Mouse (Mus musculus) adrenal gland, postnatal 36 days (tissue): Measurements from ENCODE around the gene Cel. TPM values are rescaled to one million over a fixed set of nuclear protein-coding genes. Genes with fewer than 3 reads are reported as not detected.
A peak's percentile ranks its signal among the peaks of the same experiment; 100 is the strongest.

ENCODE experiments used
- DNase-seq, 2 experiments: peaks; one replicate each; pipeline ENCODE4 v3.0.0; 2021; ENCODE audit warnings: mixed read lengths in 1 of 2
- total RNA-seq, 2 experiments: library from RNA; stranded (reverse); gene quantifications; 2 replicates each; pipeline ENCODE4 v1.2.3; 2021

Gene Cel
- total RNA-seq, 2 experiments from 2014 or later, result not detected

GRCm38 (mm10) chr2:28585730-28586129, 22.5 kb upstream of the Cel start:
- DNase-seq, result no peak

DNA sequence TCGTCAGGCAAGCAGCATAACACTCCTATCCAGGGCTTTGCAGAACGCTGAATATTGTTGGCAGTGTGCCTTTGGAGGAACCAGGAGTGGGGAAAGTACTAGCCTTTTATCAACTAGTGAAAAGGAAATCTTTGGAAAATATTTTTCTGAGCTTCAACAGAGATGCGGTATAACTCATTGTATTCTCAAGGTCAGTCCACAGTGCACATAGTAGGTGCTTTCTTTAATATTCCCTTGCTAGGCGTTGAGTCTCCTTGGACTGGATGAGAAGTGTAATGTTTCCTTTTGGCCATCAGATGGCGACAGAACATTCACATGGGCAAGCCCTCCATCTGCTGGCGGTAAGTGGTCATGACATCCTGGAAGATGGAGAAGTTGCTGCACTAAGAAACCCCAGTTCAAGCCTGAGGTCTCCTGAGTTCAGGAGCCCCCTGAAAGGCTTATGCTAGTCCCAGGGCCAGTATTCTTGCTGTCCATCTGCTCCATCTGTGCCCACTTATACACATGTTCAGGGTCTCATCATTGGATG, 21.9 kb upstream of the Cel start:
- peak; percentile 76 to 79 for DNase-seq

- no peak for DNase-seq
These were observed 20.4 kb upstream of the Cel start, which contains the start of gene Gtf3c5 for GRCm38 (mm10) chr2:28583651-28584050. Gtf3c5 (minus strand) TSS chr2:28583751.

DNA sequence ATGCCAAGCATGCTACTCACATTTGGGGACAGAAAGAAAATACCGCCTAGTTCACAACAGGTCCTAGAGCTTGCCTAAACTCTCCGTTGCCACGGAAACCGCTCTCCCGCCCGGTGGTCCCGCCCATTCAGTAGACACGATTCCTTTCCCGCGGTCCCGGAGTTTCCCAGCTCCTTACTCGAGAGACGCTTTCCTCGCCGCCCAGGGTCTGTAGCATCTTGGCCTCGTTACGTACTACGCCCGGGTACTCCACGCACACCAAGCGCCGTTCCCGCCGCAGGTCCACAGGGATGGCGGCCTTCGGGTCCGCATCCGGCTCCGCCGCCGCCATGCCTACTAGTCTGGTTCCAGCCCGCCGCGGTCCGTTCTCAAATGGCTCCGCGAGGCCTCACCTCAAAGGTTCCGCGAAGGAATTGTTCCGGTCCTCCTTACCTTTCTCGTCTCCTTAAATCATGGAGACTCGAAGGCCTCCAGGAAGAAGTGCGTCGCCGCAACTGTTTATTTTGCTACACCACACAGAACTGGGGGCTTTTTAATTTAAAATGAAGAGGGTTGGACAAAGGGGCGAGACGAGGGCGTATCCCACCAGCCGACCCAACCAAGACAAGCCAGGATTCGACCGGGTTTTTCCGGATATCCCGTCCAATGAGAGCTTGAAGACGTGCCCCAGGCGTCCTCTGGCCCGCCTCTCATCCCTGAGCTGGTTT, 19.6 kb upstream of the Cel start:
- DNase-seq, result peak; percentile 87 to 90

DNA sequence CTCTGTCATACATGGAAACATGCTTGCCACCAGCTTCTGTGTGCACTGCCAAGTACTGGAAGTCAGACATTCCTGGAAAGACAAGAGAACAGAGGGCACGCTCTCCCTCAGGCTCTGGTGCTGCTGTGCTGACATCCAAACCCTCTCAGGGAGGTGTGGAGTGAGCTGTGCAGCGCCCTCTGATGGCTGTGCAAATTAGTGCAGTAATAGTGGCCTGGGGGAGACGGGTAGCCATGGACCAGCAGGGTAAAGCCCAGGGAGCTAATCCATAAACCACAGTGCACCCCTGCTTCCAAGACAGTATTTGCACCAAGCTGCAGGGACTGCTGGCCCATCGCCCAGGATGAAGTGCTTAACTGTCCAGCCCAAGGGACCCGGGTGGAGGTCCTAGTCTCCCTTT, 14.8 kb upstream of the Cel start:
- DNase-seq, result peak in 1 of 2 experiments; percentile 29

DNA sequence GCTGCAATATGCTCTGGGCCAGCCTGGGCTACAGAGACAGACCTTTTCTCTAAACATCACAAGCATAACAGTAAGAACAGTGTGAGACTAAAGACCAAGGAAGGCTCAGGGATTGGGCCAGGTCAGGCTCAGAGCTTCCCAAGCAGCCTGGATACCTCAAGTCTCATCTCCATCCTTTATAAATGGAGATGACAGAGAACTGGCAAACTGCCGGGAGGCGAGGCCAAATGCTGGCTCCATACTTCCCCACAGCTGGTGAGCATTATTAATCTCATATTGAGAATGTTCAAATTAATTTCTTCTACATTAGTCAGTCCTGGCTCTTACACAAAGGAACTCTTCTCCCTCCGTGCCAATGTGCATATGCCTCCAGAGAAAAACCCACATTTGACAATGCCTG, 13.6 kb upstream of the Cel start:
- no peak for DNase-seq

GRCm38 (mm10) chr2:28575341-28575740, 12.1 kb upstream of the Cel start:
- DNase-seq, result no peak

DNA sequence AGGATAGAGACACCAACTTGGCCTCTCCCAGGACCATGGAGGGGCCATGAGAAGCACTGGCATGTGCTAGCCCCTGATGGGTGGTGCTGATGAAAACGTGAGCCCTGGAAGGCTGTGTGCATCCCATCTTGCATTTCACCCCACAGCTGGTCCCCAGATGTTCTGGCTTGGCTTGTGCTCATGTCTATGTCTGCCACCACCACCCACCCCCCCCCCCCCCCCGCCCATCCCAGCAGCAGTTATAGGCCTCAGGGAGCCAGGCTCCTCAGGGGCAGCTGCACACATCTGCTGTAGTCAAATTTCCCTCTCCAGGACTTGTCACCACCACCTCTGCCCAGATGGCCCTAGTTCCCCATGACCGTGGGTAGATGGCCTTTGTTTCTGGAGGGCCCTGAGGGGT, 6.7 kb upstream of the Cel start:
- DNase-seq, result no peak

DNA sequence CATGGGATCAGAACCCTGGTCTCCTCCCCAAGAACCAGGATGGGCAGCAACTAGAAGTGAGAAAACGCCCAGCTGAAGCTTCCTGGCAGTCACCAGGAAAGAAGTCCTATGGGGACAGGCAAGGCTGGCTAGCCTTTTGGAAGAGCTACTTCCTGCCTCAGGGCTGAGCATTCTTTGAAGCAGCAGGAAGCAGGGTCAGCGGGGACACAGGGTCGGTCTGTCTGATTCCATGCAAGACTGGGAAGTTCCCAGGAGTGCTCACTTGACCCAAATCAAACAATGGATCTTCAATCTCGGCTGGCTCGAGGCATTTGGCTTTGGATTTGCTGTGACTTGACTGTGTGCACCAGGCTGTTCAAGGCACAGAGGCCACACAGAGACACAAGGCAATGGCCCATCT, 3.3 kb upstream of the Cel start:
- DNase-seq, result peak; percentile 40 to 57

DNA sequence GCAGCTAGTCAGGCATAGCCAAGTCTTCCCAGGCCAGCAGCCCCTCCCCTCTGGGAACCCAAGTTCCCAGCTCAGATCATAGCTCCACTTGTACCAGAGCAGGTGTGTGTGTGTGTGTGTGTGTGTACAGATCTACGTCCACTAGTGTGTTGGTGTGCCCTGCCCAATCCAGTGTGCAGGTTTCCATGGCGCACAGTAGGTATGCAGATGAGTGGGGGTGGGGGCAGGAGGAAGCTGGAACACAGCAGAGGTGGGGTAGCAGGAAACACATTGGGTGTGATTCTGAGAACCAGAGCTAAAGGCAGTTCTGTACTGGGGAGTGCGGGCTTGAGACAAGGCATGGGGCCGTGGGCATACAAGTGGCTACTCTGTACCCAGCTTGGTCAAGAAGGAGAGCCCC, 1.2 kb upstream of the Cel start:
- DNase-seq, result no peak

DNA sequence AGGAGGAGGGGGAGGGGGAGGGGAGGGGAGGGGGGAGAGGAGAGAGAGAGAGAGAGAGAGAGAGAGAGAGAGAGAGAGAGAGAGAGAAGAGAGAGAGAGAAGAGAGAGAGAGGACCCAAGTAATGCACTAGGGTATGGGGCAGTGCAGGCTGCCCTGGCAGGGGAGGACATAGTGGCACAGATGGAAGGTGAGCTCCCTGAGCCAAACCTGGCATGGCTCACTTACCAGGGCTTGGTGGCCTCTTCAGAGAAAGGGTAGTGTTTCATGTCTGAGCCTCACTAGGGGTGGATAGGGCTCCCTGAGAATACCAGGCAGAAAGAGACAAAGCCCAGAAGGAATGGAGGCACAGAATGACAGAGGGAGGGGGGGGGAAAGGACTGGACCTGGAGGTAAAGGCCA, 627 bp upstream of the Cel start:
- no peak for DNase-seq

DNA sequence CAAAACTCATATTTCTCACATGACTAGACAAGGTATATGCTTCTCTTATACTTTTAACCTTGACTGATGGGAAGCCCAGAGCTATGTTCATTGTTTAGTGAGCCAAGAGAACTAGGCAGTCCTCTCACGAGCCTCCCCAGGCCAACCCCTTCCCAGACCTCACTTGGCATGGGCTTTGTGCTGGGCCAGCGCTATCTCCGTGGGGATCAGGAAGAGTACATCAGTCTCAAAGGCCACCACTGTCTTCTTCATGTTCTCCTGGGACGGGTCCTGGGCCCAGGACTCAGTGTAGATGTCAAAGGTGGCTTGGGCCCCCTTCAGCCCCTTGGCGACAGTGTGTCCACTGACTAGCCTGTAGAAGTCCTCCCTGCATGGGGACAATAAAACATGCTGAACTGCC, 5.8 kb downstream of the Cel start:
- DNase-seq, result no peak

DNA sequence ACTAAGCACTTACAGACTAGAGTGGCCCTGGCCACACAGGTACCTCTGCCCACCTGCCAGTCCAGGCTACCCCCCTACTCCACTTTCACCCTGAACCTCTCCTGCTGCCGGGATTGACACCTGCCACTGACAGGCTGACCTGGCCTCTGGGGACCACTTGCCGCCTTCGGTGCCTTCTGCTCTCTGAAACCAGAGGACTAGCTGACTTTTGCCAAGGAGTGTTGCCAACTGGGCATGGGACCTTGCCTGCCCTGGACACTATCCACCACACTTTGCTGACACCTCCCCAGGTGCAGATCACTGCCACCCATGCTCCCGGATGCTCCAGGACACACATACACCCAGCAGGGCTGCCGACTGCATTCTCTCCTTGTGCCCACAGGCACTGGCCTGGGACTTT, 10.9 kb downstream of the Cel start:
- DNase-seq, result no peak

- no peak for DNase-seq
These were observed 14.0 kb downstream of the Cel start for GRCm38 (mm10) chr2:28549157-28549556.

GRCm38 (mm10) chr2:28547237-28548172, 15.7 kb downstream of the Cel start:
- peak; percentile 90 to 91 for DNase-seq

- DNase-seq, result no peak
These were observed 16.6 kb downstream of the Cel start for GRCm38 (mm10) chr2:28546560-28546959.

DNA sequence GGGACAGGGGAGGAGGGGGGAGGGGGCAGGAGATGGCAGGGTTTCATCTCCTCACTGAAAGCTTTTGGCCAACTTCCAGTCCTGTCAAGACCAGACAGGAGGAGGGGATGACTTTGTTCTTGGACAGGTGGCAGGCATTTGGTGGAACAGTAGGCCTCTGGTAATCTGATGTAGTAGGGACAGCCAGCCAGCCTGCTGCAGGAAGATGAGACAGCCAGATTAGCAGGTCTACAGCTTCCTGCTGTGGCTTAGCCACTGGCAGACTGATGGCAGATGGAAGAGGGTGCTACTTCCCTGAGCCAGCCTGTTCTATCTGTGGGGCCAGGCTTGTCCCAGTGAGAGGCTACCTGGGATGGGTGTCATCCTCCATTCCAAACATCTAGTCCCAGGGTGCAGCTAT, 17.2 kb downstream of the Cel start:
- DNase-seq, result no peak

DNA sequence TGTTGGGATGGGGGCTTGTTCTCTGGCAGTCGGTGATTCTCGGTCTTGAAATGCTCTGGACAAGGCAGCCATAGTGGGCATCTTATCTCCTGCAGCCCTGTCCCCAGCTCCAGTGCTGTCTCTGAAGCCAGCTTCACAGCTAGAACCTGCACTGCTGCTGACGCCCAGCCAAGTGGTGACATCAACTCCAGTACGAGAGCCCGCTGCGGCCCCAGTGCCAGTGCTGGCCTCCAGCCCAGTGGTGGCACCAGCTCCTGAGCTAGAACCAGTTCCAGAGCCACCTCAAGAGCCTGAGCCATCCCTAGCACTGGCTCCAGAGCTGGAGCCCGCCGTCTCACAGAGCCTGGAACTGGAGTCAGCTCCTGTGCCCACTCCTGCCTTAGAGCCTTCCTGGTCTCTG, 19.3 kb downstream of the Cel start:
- DNase-seq, result peak in 1 of 2 experiments; percentile 50

DNA sequence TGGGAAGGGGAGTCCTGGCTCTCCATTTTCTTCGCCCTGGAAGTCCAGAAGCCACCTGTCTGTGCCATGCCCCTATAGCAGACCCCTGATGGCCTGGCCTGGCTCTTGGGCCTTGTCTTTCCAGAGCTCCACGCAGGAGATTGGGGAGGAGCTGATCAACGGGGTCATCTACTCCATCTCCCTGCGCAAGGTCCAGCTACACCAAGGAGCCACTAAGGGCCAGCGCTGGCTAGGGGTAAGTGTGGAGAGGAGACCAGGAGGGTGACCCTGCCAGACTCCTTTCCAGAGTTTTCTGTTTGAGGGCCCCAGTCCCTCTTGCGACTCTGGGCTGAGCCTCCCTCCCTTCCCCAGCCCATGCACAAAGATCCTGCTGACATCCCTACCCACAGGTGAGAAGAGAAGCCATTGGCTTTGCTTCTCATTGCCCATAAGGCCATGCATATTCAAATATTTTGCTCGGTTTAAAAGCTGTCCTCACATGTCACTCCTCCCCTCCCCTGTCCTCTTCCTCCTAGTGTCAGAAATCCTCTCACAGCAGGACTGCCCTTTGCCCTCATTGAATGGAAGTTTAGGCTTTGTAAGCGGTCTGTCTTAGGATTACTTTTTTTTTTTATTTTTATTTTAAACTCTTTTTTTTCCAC, 22.5 kb downstream of the Cel start:
- no peak for DNase-seq

- no peak for DNase-seq
These were observed 23.3 kb downstream of the Cel start for GRCm38 (mm10) chr2:28539949-28540348.

DNA sequence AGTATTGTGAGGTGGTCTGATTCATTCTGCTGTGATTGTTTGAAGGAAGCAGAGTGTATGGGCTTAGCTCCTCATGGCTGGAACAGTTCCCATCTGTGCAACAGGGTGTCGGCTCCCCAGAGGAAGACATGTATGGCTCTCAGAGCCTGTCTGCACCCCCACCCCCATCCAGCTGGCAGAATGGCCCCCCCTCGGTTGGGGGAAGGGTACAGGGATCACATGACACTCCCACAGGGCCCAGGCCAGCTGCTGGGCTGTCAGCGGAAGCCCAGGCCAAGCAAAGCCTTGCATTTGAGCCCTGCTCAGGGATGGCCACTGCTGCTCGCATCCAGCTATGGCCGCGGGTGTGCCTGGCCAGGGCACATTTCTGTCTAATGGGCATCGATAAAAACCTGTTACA, 24.0 kb downstream of the Cel start:
- peak in 1 of 2 experiments; percentile 66 for DNase-seq

DNA sequence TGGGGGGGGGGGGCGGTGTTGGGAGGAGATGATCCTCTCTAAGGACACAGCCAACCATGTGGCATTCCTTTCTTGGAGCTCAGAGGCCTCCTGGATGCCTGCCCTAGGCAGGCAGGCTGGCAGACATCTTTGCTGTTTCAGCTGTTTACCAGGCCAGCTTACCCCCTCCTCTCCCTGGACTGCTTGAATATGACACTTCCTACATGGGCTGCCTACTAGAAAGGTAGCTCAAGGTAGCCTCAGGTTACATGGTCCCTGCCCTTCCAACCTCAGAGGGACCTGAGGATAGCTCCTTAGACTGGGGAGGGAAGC, 24.4 kb downstream of the Cel start:
- DNase-seq, result no peak
